Mouse (Mus musculus) hematopoietic stem cell, adult 5-6 weeks (primary cell): ENCODE data around the gene Paqr6. TPM values are rescaled to one million over a fixed set of nuclear protein-coding genes. Genes with fewer than 3 reads are reported as not detected.

Experiments
- ATAC-seq, 2 experiments: fragments of 125-278 bp in 1 of 2; replicated peaks in 1 of 2; 2 replicates each; pipeline ENCODE4 v1.8.0; 2016 to 2017; ENCODE audit warnings: inconsistent platforms in 2 of 2, mild to moderate bottlenecking in 2 of 2, moderate number of reproducible peaks in 2 of 2, low read depth in 1 of 2, moderate TSS enrichment in 1 of 2; ENCODE audit not compliant: low FRiP score in 2 of 2, poor library complexity in 2 of 2, severe bottlenecking in 2 of 2, insufficient read depth in 1 of 2, low TSS enrichment in 1 of 2
- total RNA-seq: library from RNA; stranded (forward); fragments of 172-1452, 232-1000 nt; gene quantifications from 2 replicates; pipeline ENCODE4 v1.2.3, GENCODE M21; 2017

Gene Paqr6
- not detected in 2 replicates for total RNA-seq

- ATAC-seq = no peak
Observed at GRCm38 (mm10) chr3:88364337-88364736, at the start of gene Paqr6. TSS of gene Paqr6 (plus strand) at chr3:88364584.

DNA sequence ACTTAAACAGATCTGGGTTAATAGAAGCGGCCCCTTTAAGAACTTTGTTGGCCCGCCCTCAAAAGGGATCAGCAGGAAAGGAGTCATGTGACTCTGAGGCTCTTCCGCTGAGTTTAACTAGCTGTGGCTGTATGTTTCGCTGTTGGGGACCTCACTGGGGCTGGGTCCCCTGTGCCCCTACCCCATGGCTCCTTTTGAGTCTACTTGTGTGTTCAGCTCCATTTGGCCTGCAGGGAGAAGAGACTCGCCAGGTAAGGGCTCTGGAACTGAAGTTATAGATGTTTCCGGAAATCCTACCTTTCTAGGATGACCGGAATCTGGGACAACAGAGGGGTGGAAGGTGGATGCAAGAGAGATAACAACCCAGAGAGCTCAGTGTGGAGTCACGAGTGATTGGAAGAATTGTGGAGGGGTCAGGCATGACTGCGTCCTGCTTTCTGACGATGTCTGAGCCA is 39.4 kb upstream of the Paqr6 start, which contains the start of gene Glmp:
Gene Glmp (plus strand): TSS at position 73 of the 455 bp plus-strand sequence.
- peak; percentile 67 to 91 for ATAC-seq

GRCm38 (mm10) chr3:88328956-88329355 is 35.4 kb upstream of the Paqr6 start:
- ATAC-seq = no peak

DNA sequence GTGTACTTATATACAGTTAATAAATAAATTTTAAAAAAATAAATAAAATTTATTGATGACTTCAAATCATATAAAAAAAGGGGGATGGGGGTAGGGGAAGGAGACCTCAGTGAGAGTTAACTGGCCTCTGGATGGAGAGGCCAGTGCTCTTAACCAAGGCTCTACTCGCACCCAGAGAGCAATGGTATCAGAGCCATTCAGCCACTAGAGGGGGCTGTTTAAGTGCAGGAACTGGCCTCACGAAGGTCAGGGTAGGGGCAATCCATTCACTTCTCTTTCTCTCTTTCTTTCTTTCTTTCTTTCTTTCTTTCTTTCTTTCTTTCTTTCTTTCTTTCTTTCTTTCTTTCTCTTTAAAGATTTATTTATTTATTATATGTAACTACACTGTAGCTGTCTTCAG is 33.1 kb upstream of the Paqr6 start:
- peak in 1 of 2 experiments; percentile 44; a peak in 1 of 4 replicates for ATAC-seq

DNA sequence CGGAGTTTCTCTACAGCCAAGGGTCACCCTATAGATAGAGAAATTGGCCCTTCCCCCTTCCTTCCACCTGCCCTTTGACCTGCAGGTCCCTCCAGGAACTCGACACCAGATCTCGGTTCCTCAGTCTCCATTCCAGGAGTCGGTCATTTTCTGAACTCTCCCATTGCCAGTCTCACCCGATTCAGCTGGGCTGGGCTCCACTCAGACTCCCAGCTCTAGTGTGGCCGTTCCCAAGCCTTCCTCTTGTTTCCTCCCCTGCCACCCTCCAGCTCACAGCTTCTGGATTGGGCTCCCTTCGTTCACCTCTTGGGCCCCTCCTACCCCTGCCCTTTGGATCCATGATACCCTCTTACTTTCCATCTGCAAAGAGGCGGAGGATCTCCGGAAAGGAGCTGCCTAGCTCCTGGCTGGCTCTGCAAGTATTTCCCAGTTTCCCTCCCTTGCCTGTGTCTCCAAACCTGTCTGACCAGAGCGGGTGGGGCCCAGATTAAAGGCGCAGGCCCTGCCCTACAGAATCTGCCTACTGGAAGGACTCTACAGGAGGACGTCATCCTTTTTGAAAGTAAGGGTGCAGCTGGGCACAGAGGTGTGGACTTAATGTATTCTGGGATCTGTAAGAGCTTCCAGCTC is 30.2 kb upstream of the Paqr6 start:
- no peak for ATAC-seq

GRCm38 (mm10) chr3:88334902-88335435 is 29.4 kb upstream of the Paqr6 start:
- no peak for ATAC-seq

GRCm38 (mm10) chr3:88335436-88336053 is 28.8 kb upstream of the Paqr6 start:
- ATAC-seq = peak; percentile 36 to 63

GRCm38 (mm10) chr3:88336058-88337013 is 28.0 kb upstream of the Paqr6 start, which contains the start of the genes Tmem79 and Smg5:
TSS of gene Tmem79 (minus strand) at chr3:88336148.
TSS of gene Smg5 (plus strand) at chr3:88336260.
- ATAC-seq = peak; percentile 84 to 92

GRCm38 (mm10) chr3:88337367-88338020 is 26.9 kb upstream of the Paqr6 start:
- peak; percentile 13 to 46; a peak in 3 of 4 replicates for ATAC-seq

- ATAC-seq = peak in 1 of 2 experiments; percentile 23; a peak in 2 of 4 replicates
Observed at GRCm38 (mm10) chr3:88338316-88338715, 26.1 kb upstream of the Paqr6 start.

GRCm38 (mm10) chr3:88339006-88339405 is 25.4 kb upstream of the Paqr6 start:
- no peak for ATAC-seq

DNA sequence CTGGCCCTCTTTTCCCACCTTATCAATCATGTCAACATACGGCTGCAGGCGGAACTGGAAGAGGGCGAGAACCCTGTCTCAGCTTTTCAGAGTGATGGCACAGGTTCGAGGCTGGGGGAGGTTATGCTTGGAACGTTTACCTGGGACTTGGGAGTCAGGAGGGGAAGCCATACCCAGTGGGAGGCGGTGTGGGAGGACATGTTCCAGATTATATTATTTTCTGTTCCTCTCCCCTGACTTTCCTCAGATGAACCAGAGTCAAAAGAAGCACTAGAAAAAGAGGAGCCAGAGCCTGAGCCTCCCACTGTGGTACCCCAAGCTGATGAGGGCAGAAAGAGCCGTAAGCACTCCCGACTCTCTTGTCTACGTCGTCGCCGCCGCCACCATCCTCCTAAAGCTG is 13.7 kb upstream of the Paqr6 start:
- no peak for ATAC-seq

GRCm38 (mm10) chr3:88352907-88353306 is 11.5 kb upstream of the Paqr6 start:
- no peak for ATAC-seq

DNA sequence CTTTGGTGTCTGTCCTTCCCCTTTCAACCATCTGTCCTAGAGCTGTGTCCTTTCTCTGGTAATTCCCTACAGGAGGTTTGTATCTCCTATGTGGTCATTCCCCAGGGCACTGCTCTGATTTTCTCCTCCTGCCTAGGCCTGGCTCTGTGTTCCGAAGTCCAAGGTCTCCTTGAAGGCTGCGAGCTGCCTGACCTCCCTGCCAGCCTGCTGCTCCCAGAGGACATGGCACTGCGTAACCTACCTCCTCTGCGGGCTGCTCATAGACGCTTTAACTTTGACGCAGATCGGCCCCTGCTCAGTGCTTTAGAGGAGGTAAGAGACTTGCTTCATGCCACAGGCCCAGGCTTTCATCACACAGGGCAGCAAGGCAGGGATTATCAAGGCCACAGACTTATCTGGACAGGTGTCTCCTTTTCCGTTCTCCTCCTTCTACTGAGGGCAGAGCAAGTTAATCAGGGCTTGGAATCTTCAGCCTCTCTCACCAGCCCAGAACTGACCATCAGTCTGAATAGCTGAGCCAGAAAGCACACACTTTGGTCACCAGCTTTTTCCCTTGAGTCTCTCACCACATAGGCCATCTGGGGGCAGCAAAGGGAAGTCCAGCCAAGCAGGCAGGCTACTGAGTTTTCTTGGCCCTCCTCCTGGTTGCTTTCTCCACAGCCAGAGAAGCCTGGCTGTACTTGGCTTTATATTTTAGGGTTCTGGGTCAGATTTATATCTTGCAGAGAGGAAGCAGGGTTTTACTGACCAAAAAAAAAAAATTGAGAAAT is 9.8 kb upstream of the Paqr6 start:
- ATAC-seq = no peak

DNA sequence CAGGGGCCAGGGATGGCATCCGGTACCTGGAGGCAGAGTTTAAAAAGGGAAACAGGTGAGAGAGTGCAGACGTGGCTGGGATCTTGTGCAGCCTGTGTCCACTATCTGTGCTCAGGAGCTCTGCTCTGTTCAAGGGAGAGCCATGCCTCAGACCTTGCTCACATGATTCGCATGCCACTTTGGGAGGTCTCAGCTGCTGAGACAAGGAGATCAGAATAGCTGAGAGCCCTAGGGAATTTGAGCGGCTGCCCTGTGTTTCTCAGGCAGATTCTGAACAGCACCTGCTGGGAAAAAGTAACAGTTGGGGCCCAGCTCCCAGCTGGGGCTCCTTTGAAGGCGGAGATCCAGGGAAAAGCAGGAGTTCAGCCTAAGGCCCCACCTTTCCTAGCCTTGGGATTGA is 4.8 kb upstream of the Paqr6 start:
- ATAC-seq = no peak

- ATAC-seq = no peak
Observed at GRCm38 (mm10) chr3:88359989-88360388, 4.4 kb upstream of the Paqr6 start.
